8 mouse cellular contexts compared by ENCODE assay signal in genomic region chr5:9427581-9428241, GRCm38 (mm10).
DNase-seq lines count a peak whose midpoint lies in the region; ATAC-seq lines count a peak whose summit lies in the region.
"Had no signal": no experiment of that assay in that cellular context is flagged by ENCODE, and none has a peak within 500 bp of the region (broad histone marks: within the 10 kb centered on the region; RNA-seq: fewer than 3 reads in every experiment).

No protein-coding gene starts in this region.

- H3K27ac ChIP-seq in forebrain, embryonic 12.5 days = no peak overlapping the region
- H3K27ac ChIP-seq in midbrain, embryonic 11.5 days (ENCODE audit: low read depth, low read length) = no peak overlapping the region

- no peak overlapping the region for H3K4me2 ChIP-seq in forebrain, embryonic 12.5 days
- H3K4me2 ChIP-seq in midbrain, embryonic 11.5 days = no peak overlapping the region

- no peak overlapping the region for H3K9ac ChIP-seq in forebrain, embryonic 12.5 days
- H3K9ac ChIP-seq in midbrain, embryonic 11.5 days (ENCODE audit: low read length) = no peak overlapping the region

- H3K9me3 ChIP-seq in forebrain, embryonic 12.5 days = no peaks in the 10 kb centered on the region
- no peaks in the 10 kb centered on the region for H3K9me3 ChIP-seq in midbrain, embryonic 11.5 days (ENCODE audit: control insufficient read depth, low read length)

- no peaks in the 10 kb centered on the region for H3K4me1 ChIP-seq in forebrain, embryonic 12.5 days
- no peaks in the 10 kb centered on the region for H3K4me1 ChIP-seq in midbrain, embryonic 11.5 days (ENCODE audit: control insufficient read depth, insufficient read depth, low read length)

- no peak overlapping the region for H3K4me3 ChIP-seq in forebrain, embryonic 12.5 days (replicated peaks)
- H3K4me3 ChIP-seq in midbrain, embryonic 11.5 days (ENCODE audit: low read depth, low read length) = no peak overlapping the region
- H3K4me3 ChIP-seq: myocyte had no signal

- peak; percentile 76 for DNase-seq in 416B (ENCODE audit: low read depth)
- DNase-seq in B cell, adult 2 months = peak; percentile 50 to 58
- peak; percentile 40 for DNase-seq in brain, embryonic 18.5 days (ENCODE audit: low read depth, low spot score)
- DNase-seq in large intestine, adult 2 months (ENCODE audit: low read depth, low spot score) = peak; percentile 11
- peak; percentile 92 for DNase-seq in midbrain, embryonic 11.5 days (ENCODE audit: low spot score, missing footprints)
- no peak for DNase-seq in yolk sac, embryonic 10.5 days (ENCODE audit: low spot score)

- no peaks in the 10 kb centered on the region for H3K36me3 ChIP-seq in forebrain, embryonic 12.5 days (replicated peaks)
- no peaks in the 10 kb centered on the region for H3K36me3 ChIP-seq in midbrain, embryonic 11.5 days (ENCODE audit: control insufficient read depth, insufficient read depth, low read length)

- peak; percentile 83; the same call in 1 of the 2 replicates for ATAC-seq in forebrain, embryonic 12.5 days (ENCODE audit: low FRiP score)
- ATAC-seq in midbrain, embryonic 11.5 days (ENCODE audit: low FRiP score) = peak; percentile 68; the same call in 1 of the 2 replicates

- no peaks in the 10 kb centered on the region for H3K27me3 ChIP-seq in forebrain, embryonic 12.5 days
- H3K27me3 ChIP-seq in midbrain, embryonic 11.5 days (ENCODE audit: control insufficient read depth, insufficient read depth, low read length) = no peaks in the 10 kb centered on the region

- 41% methylated on average over 10 of the region's 10 CpGs for WGBS in forebrain, embryonic 12.5 days
- WGBS in large intestine, adult 2 months = 40% methylated on average over 10 of the region's 10 CpGs
- 44% methylated on average over 10 of the region's 10 CpGs for WGBS in midbrain, embryonic 11.5 days
